Mouse (Mus musculus): ENCODE measurements at regions not wholly inside any gene's neighbourhood (a gene's known extent, or its start where the extent isn't known, plus 50 kb on each side); places are given as distances from the start of the nearest gene placed in this dataset.

GRCm38 (mm10) chr8:101697948-101698347 lies 1087.5 kb downstream of the Cdh11 start:
- Histone ChIP-seq H3K4me3 (no peak overlapping the region), H3K27ac (no peak overlapping the region)
- no peak for DNase-seq
- intact Hi-C loops (cut with DNase I) = no loop called here
- TF ChIP-seq CTCF (IDR thresholded peaks at IDR 0.05) = no peak

- intact Hi-C loops (cut with DNase I) = no loop called here
- no peak for DNase-seq
- TF ChIP-seq CTCF (IDR thresholded peaks at IDR 0.05) = no peak
- no peak overlapping the region for H3K4me3 ChIP-seq
- no peak overlapping the region for H3K27ac ChIP-seq
Observed at GRCm38 (mm10) chr8:101690901-101691300, 1094.5 kb downstream of the Cdh11 start.

- Histone ChIP-seq H3K4me3 (no peak overlapping the region), H3K27ac (no peak overlapping the region)
- TF ChIP-seq CTCF (IDR thresholded peaks at IDR 0.05) = no peak
- intact Hi-C loops (cut with DNase I) = no loop called here
- no peak for DNase-seq
Observed at GRCm38 (mm10) chr8:101668921-101669320, 1116.5 kb downstream of the Cdh11 start.

- intact Hi-C loops (cut with DNase I) = no loop called here
- no peak for TF ChIP-seq CTCF (IDR thresholded peaks at IDR 0.05)
- H3K4me3 ChIP-seq = no peak overlapping the region
- H3K27ac ChIP-seq = no peak overlapping the region
- no peak for DNase-seq
Observed at GRCm38 (mm10) chr8:101662874-101663273, 1122.6 kb downstream of the Cdh11 start.

GRCm38 (mm10) chr8:101655292-101655691 lies 1130.2 kb downstream of the Cdh11 start:
- DNase-seq = no peak
- Histone ChIP-seq H3K4me3 (no peak overlapping the region), H3K27ac (no peak overlapping the region)
- TF ChIP-seq CTCF (IDR thresholded peaks at IDR 0.05) = no peak
- intact Hi-C loops (cut with DNase I) = no loop called here

GRCm38 (mm10) chr8:101628816-101629215 lies 1156.6 kb downstream of the Cdh11 start:
- DNase-seq = no peak
- TF ChIP-seq CTCF (IDR thresholded peaks at IDR 0.05) = peak; percentile 45
- intact Hi-C loops (cut with DNase I) = no loop called here
- no peak overlapping the region for H3K27ac ChIP-seq
- no peak overlapping the region for H3K4me3 ChIP-seq

- TF ChIP-seq CTCF (IDR thresholded peaks at IDR 0.05) = no peak
- no peak overlapping the region for H3K4me3 ChIP-seq
- H3K27ac ChIP-seq = no peak overlapping the region
- intact Hi-C loops (cut with DNase I) = no loop called here
- DNase-seq = no peak
Observed at GRCm38 (mm10) chr8:101621941-101622340, 1163.5 kb downstream of the Cdh11 start.

- intact Hi-C loops (cut with DNase I) = no loop called here
- DNase-seq = no peak
- H3K27ac ChIP-seq = no peak overlapping the region
- H3K4me3 ChIP-seq = no peak overlapping the region
- no peak for TF ChIP-seq CTCF (IDR thresholded peaks at IDR 0.05)
Observed at GRCm38 (mm10) chr8:101591115-101591514, 1194.3 kb downstream of the Cdh11 start.

GRCm38 (mm10) chr8:101590639-101591038 lies 1194.8 kb downstream of the Cdh11 start:
- H3K4me3 ChIP-seq = no peak overlapping the region

GRCm38 (mm10) chr8:101564447-101564846 lies 1221.0 kb downstream of the Cdh11 start:
- Histone ChIP-seq H3K4me3 (no peak overlapping the region), H3K27ac (no peak overlapping the region)
- no peak for DNase-seq
- intact Hi-C loops (cut with DNase I) = no loop called here
- TF ChIP-seq CTCF (IDR thresholded peaks at IDR 0.05) = no peak

More at GRCm38 (mm10) chr8:101590639-101591038, 1194.8 kb downstream of the Cdh11 start:
- intact Hi-C loops (cut with DNase I) = no loop called here
- no peak for TF ChIP-seq CTCF (IDR thresholded peaks at IDR 0.05)
- H3K27ac ChIP-seq = no peak overlapping the region
- no peak for DNase-seq

GRCm38 (mm10) chr8:101522758-101523157 lies 1262.7 kb downstream of the Cdh11 start:
- H3K27ac ChIP-seq = no peak overlapping the region
- DNase-seq = no peak
- intact Hi-C loops (cut with DNase I) = no loop called here
- H3K4me3 ChIP-seq = no peak overlapping the region
- TF ChIP-seq CTCF (IDR thresholded peaks at IDR 0.05) = no peak

GRCm38 (mm10) chr8:101478554-101479314 lies 1306.7 kb downstream of the Cdh11 start:
- TF ChIP-seq CTCF (IDR thresholded peaks at IDR 0.05) = no peak
- no peak for DNase-seq
- intact Hi-C loops (cut with DNase I) = no loop called here
- Histone ChIP-seq H3K27ac (no peak overlapping the region), H3K4me3 (no peak overlapping the region)

GRCm38 (mm10) chr8:101466363-101466762 lies 1319.1 kb downstream of the Cdh11 start:
- Histone ChIP-seq H3K4me3 (no peak overlapping the region), H3K27ac (no peak overlapping the region)
- TF ChIP-seq CTCF (IDR thresholded peaks at IDR 0.05) = no peak
- DNase-seq = no peak
- intact Hi-C loops (cut with DNase I) = no loop called here

GRCm38 (mm10) chr8:101462515-101462914 lies 1322.9 kb downstream of the Cdh11 start:
- intact Hi-C loops (cut with DNase I) = no loop called here
- DNase-seq = no peak
- H3K27ac ChIP-seq = no peak overlapping the region
- no peak overlapping the region for H3K4me3 ChIP-seq
- TF ChIP-seq CTCF (IDR thresholded peaks at IDR 0.05) = no peak
